Mouse (Mus musculus) kidney, embryonic 14.5 days (tissue): ENCODE results near the gene Vmn1r68. TPM values are rescaled to one million over a fixed set of nuclear protein-coding genes. Genes with fewer than 3 reads are reported as not detected.

Source experiments
- ATAC-seq: fragments of 200-750 bp; cut with Nextera tagmentation; 2 replicates; pipeline ENCODE4 v1.8.0; 2017; ENCODE audit warnings: moderate number of reproducible peaks, mild to moderate bottlenecking, moderate TSS enrichment, moderate library complexity; ENCODE audit not compliant: low FRiP score, low TSS enrichment
- H3K27ac ChIP-seq: fragments of 300-500 bp; sonication (generic); 2 replicates; pipeline ENCODE4 v1.5.1; 2014; ENCODE audit warnings: low read depth, mild to moderate bottlenecking, low read length, moderate library complexity, mixed read lengths
- H3K27me3 ChIP-seq: fragments of 300-500 bp; sonication (generic); 2 replicates; pipeline ENCODE4 v1.6.1; 2014; ENCODE audit warnings: mild to moderate bottlenecking, low read length; ENCODE audit not compliant: control insufficient read depth, insufficient read depth
- H3K36me3 ChIP-seq: fragments of 300-500 bp; sonication (generic); 2 replicates; pipeline ENCODE4 v1.6.1; 2014; ENCODE audit warnings: low read length, mixed read lengths; ENCODE audit not compliant: control insufficient read depth, insufficient read depth
- H3K4me1 ChIP-seq: fragments of 300-500 bp; sonication (generic); 2 replicates; pipeline ENCODE4 v1.6.1; 2014; ENCODE audit warnings: low read length, mixed read lengths; ENCODE audit not compliant: control insufficient read depth, insufficient read depth
- H3K4me2 ChIP-seq: fragments of 300-500 bp; sonication (generic); replicated peaks from 2 replicates; pipeline ENCODE4 v1.6.1; 2014; ENCODE audit warnings: low read depth, mild to moderate bottlenecking, low read length
- H3K4me3 ChIP-seq: fragments of 300-500 bp; sonication (generic); 2 replicates; pipeline ENCODE4 v1.5.1; 2014; ENCODE audit warnings: mild to moderate bottlenecking, low read length
- H3K9ac ChIP-seq: fragments of 300-500 bp; sonication (generic); 2 replicates; pipeline ENCODE4 v1.6.1; 2014; ENCODE audit warnings: low read depth, mild to moderate bottlenecking, low read length, moderate library complexity
- H3K9me3 ChIP-seq: fragments of 300-500 bp; sonication (generic); 2 replicates; pipeline ENCODE4 v1.6.1; 2016; ENCODE audit warnings: low read length; ENCODE audit not compliant: control insufficient read depth
- WGBS: fragments of 180-500 bp; shearing (Covaris S2); extraction: QIAGEN DNeasy Blood & Tissue Kit; methylation state at CpG from one replicate; pipeline ENCODE4 v1.1.7; 2014; 5-methylcytosine and 5-hydroxymethylcytosine counted together
- polyA plus RNA-seq: library from polyadenylated mRNA; unstranded; fragments of >200 nt; fragmentation: Nextera tagmentation; extraction: Ambion mirVana; gene quantifications from 2 replicates; pipeline ENCODE4 v1.2.1, GENCODE M21; 2014

The Vmn1r68 gene
- polyA plus RNA-seq, result not detected in 2 replicates

GRCm38 (mm10) chr7:10558385-10558784, at the start of gene Vmn1r68:
TSS of gene Vmn1r68 (minus strand) at chr7:10558485.
- no peaks in the 10 kb centered on the region for H3K27me3 ChIP-seq
- no peaks in the 10 kb centered on the region for H3K4me1 ChIP-seq
- no peak within 1 kb of the TSS for H3K4me3 ChIP-seq
- WGBS, result 77% methylated on average over 2 of the region's 2 CpGs
- H3K9me3 ChIP-seq, result no peaks in the 10 kb centered on the region
- H3K4me2 ChIP-seq, result no peak within 1 kb of the TSS
- no peaks in the 10 kb centered on the region for H3K36me3 ChIP-seq
- no peak within 1 kb of the TSS for H3K27ac ChIP-seq
- no peak within 1 kb of the TSS for H3K9ac ChIP-seq
- no peak for ATAC-seq

GRCm38 (mm10) chr7:10495578-10495977, 62.7 kb downstream of the Vmn1r68 start:
- WGBS, result 34% methylated on average over 6 of the region's 6 CpGs
- H3K4me1 ChIP-seq, result peaks cover 4% of the 10 kb centered on the region; the same call in 1 of the 2 replicates
- no peaks in the 10 kb centered on the region for H3K9me3 ChIP-seq
- peak overlapping the region; percentile 63; the same call in 1 of the 2 replicates for H3K4me2 ChIP-seq
- H3K4me3 ChIP-seq, result peak overlapping the region; percentile 62
- no peaks in the 10 kb centered on the region for H3K27me3 ChIP-seq
- no peak for ATAC-seq
- no peak overlapping the region for H3K27ac ChIP-seq
- no peak overlapping the region for H3K9ac ChIP-seq
- H3K36me3 ChIP-seq, result peaks cover 23% of the 10 kb centered on the region

DNA sequence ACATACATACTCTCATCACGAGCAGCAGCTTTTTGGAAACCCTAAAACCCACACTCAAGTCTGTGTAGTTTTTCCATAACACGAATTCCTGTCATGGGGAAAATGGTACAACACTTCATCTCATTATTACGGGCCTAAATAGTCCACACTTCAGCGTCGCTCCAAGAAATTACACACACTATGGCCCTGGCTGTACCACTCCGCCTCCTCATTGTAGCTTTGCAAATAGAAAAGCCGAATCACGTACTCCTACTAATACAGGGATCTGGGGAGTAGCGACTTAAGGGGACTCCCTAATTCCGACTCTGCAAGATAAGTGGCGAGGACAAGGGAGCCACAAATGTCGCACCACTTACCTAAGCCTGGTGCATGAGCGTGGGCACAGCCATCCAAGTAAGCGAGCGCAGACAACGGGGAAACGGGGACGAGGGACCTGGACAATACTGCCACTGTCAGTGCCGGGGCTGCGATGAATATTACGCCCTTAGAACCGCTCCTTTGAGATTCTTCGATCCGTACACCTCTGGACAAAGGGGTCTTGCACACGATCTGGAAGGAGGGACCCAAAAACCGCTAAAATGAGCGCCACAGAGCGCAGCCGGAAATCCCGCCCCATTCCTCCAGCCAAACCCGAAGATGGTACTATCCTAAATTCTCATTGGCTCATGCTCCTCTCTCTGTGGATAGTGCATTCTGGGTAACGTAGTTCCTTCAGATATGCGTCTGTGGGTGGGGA, 63.3 kb downstream of the Vmn1r68 start, which contains the start of gene Zik1:
Gene Zik1 (minus strand): TSS at position 609 of the 736 bp plus-strand sequence.
- 2% methylated on average over 33 of the region's 33 CpGs for WGBS
- H3K27me3 ChIP-seq, result no peaks in the 10 kb centered on the region
- no peaks in the 10 kb centered on the region for H3K9me3 ChIP-seq
- peak within 1 kb of the TSS; percentile 81 for H3K9ac ChIP-seq
- ATAC-seq, result peak; percentile 100
- H3K4me3 ChIP-seq, result peak within 1 kb of the TSS; percentile 62
- peak within 1 kb of the TSS; percentile 63 for H3K4me2 ChIP-seq
- H3K36me3 ChIP-seq, result peaks cover 29% of the 10 kb centered on the region
- peaks cover 4% of the 10 kb centered on the region; the same call in 1 of the 2 replicates for H3K4me1 ChIP-seq
- H3K27ac ChIP-seq, result no peak within 1 kb of the TSS

DNA sequence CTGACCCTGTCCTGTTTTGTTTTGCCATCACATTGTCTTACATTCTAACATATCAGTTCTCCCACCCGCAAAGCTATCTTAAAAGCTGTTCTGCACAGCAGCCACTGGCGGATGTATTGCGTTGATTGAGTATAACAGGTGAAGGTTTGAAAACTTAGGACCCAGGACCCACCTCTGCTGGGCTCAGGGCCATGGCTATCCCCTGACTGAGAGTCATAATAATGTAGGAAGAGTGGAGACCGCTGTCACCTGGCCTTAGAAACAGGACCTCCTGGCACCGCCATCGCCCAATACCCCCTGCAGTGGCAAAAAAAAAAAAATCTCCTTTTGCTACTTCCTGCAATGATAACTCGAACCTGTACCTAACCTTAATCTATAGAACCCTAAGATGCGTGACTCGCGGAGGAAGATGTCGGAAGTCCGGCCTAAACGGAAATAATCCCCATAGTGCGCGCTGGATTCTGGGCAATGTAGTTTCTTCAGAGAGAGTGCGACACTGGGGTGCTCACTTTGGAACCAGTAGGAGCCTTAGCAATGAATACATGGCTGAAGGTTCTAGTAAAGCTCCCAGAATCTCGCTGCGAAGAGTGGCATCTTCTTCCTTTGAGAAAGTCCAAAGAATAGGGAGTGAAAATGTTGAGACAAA, 77.6 kb downstream of the Vmn1r68 start:
- H3K4me1 ChIP-seq, result no peaks in the 10 kb centered on the region
- H3K4me3 ChIP-seq, result no peak overlapping the region

DNA sequence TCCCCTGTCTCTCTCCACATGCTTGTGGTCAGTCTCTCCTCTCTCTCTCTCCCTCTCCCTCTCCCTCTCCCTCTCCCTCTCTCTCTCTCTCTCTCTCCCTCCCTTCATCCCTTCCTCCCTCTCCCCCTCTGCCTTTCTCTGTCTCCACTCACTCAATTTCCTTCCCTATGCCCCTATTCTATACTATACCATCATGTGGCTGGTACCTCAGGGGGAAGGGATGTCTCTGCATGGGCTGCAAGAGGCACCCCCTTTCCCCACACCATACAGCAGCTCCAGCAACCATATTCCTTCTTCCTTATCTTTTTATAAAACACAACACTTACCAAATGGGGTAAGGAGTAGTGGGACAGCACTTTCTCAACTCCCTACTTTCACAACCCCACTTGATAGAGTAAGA, 78.5 kb downstream of the Vmn1r68 start:
- Histone ChIP-seq H3K9me3 (peaks cover 7% of the 10 kb centered on the region; the same call in 1 of the 2 replicates), H3K4me3 (no peak overlapping the region), H3K9ac (no peak overlapping the region), H3K27me3 (no peaks in the 10 kb centered on the region), H3K27ac (no peak overlapping the region), H3K36me3 (no peaks in the 10 kb centered on the region), H3K4me1 (no peaks in the 10 kb centered on the region), H3K4me2 (no peak overlapping the region)
- no peak for ATAC-seq

More for the DNA sequence above, 77.6 kb downstream of the Vmn1r68 start:
- Histone ChIP-seq H3K4me2 (0 out of 2 replicates have a peak overlapping the region, but pooled peaks have one; percentile 15), H3K36me3 (no peaks in the 10 kb centered on the region), H3K27me3 (no peaks in the 10 kb centered on the region), H3K9me3 (peaks cover 7% of the 10 kb centered on the region; the same call in 1 of the 2 replicates), H3K9ac (no peak overlapping the region), H3K27ac (no peak overlapping the region)
- no peak for ATAC-seq
- 67% methylated on average over 18 of the region's 18 CpGs for WGBS

- H3K4me1 ChIP-seq, result no peaks in the 10 kb centered on the region
- WGBS, result 79% methylated on average over 3 of the region's 3 CpGs
- H3K27ac ChIP-seq, result no peak overlapping the region
- no peak overlapping the region for H3K4me3 ChIP-seq
- no peaks in the 10 kb centered on the region for H3K27me3 ChIP-seq
- no peak for ATAC-seq
- H3K9ac ChIP-seq, result no peak overlapping the region
- no peaks in the 10 kb centered on the region for H3K36me3 ChIP-seq
- H3K9me3 ChIP-seq, result no peaks in the 10 kb centered on the region
- no peak overlapping the region for H3K4me2 ChIP-seq
These were observed 100.1 kb downstream of the Vmn1r68 start for GRCm38 (mm10) chr7:10458166-10458565.

Other genes starting within 250 kb of the Vmn1r68 start
- not detected in 2 replicates for gene Vmn1r67, start 115.2 kb downstream of the Vmn1r68 start, polyA plus RNA-seq
- gene Zik1, start 63.1 kb downstream of the Vmn1r68 start, polyA plus RNA-seq, result 14.8 and 15.8 TPM in 2 replicates
- not detected in 2 replicates for gene Vmn1r69, start 55.2 kb upstream of the Vmn1r68 start, polyA plus RNA-seq
- not detected in 2 replicates for gene Vmn1r70, start 73.0 kb upstream of the Vmn1r68 start, polyA plus RNA-seq
- not detected in 2 replicates for gene Nlrp4b, start 129.3 kb upstream of the Vmn1r68 start, polyA plus RNA-seq
- not detected in 2 replicates for gene Vmn1r71, start 195.9 kb upstream of the Vmn1r68 start, polyA plus RNA-seq